Mouse (Mus musculus) common myeloid progenitor, adult 5-6 weeks (primary cell): ENCODE data around the gene Mesp2. TPM values are rescaled to one million over a fixed set of nuclear protein-coding genes. Genes with fewer than 3 reads are reported as not detected.
A peak's percentile ranks its signal among the peaks of the same experiment; 100 is the strongest.

Experiments used
- ATAC-seq: replicated peaks from 2 replicates; pipeline ENCODE4 v1.8.0; 2016; ENCODE audit warnings: low read depth, mild to moderate bottlenecking, moderate TSS enrichment, inconsistent platforms; ENCODE audit not compliant: poor library complexity, severe bottlenecking
- total RNA-seq: library from RNA; stranded (forward); fragments of 200-1000, 187-1606 nt; gene quantifications from 2 replicates; pipeline ENCODE4 v1.2.3, GENCODE M21; 2017

Mesp2 gene
- total RNA-seq, 1 experiment from 2014 or later = not detected

DNA sequence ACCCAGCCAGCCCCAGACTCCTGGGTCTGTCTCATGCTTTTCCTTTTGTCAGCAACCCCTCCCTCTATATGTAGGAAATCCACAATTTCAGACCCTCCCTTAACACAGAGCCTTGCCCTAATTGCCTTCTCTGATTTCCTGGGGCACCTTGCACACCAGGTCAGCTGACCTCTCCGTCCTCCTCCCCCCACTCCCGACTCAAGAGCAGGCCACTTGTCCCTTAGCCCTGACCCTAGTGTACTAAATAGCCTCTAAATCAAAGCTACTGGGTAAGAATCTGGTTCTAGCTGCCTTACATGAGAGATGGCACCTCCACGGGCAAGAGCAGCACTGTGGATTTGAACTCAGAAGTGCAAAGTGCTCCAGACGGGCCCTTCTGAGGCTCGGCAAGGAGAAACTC lies 8.5 kb upstream of the Mesp2 start:
- ATAC-seq = no peak

DNA sequence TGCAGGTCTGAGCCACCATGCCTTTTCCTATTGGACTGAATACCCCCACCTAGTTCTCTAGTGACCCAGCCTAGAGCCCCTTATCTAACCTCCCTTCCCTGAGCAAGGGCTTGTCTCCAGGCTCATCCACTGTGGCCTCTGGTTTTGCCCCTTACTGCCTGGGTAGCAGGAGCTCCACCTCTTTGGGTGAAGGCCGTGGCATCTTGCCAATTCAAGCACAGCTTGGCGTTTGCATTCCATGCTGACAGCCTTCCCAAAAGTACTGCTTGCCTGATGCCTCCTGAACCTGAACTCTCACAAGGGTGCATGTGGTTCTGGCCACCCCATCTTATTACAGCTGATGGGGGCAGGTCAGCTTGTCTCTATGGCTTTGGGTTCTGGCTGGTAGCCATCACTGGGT lies 6.6 kb upstream of the Mesp2 start:
- no peak for ATAC-seq

DNA sequence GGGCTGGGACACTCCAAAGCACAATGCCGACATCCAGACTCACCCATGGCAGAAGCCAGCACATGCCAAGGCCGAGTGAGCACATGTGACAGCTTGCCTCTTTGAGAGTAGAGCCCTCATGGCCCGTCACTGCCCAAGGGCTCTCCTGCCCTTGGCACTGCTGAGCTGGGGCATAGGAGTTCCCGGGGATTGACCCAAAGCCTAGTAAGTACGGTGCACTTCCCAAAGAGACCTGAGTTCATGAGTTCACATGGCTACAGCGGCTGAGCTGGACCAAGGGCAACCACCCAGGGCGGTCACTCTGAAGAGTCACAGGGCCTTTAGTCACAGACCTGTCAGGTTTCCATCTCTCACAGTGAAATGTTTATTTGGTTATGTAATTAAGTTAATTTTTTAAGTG lies 2.0 kb upstream of the Mesp2 start:
- ATAC-seq = no peak

DNA sequence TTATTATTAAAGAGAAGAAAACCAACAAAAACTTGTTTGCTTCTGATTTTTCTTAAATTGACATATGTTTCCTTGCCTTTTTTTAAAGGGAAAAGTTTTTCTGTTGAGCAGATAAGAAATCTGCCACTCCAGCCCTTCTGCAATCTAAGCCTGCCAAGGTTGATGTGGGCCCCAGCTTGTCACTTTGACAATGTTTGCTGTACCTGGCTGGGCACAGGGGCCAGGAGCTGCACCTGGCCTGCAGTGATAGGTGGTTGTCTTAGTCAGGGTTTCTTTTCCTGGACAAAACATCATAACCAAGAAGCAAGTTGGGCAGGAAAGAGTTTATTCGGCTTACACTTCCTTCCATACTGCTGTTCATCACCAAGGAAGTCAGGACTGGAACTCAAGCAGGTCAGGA lies 2.9 kb downstream of the Mesp2 start:
- ATAC-seq = no peak

DNA sequence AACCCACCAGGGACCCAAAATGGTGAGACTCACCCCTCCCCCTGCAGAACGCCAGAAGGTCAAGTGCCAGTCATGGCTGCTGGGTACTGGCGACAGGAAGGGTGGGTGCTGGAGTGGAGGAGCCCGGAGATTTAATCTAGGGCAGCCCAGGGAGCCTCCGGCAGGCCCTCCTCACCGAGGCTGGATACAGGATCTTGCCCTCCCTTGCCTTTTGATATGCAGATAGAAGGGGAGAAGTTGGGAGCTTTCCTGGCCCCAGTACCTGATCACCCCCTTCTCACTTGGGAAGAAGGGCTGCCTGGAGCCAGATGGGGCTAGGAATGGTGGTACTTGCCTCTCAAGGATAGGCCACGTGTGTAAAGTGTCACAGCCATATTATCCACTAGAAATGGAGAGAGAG lies 7.8 kb downstream of the Mesp2 start:
- no peak for ATAC-seq

DNA sequence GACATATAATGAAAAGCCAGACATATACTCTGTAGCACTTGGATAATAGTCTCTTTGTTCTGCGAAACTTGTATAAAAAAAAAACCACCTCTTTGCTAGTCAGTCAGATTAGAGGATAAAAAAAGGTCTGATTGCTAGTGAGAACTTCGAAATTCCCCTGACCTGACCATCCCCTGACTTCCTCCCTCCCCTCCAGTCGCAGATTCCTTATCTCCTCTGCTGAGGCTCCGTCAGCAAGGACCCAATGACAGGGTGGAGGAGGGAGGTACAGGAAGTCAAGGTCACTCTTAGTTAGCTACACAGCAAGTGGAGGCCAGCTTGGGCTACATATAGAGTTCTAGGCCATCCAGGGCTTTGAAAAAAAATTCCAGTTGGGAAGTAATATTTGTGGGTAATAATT lies 9.0 kb downstream of the Mesp2 start:
- ATAC-seq = peak; percentile 47; the same call in 1 of the 2 replicates

DNA sequence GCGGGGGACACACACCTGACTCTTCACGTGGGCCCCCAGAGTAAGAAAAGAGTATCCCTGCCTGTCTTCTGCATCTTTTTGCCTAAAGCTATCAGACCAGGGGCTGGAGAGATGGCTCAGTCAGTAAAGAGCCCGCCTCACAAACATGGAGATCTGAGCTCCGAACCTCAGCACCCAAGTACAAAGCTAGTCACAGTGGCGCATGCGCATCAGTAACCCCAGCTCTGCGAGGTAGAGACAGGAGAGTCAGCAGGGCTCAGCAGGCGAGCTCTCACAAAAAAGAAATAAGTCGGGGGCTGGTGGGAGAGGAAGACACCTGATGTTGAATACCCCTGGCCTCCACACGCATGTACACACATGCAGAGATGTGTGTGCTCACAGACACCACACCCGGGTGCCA lies 9.5 kb downstream of the Mesp2 start:
- no peak for ATAC-seq

DNA sequence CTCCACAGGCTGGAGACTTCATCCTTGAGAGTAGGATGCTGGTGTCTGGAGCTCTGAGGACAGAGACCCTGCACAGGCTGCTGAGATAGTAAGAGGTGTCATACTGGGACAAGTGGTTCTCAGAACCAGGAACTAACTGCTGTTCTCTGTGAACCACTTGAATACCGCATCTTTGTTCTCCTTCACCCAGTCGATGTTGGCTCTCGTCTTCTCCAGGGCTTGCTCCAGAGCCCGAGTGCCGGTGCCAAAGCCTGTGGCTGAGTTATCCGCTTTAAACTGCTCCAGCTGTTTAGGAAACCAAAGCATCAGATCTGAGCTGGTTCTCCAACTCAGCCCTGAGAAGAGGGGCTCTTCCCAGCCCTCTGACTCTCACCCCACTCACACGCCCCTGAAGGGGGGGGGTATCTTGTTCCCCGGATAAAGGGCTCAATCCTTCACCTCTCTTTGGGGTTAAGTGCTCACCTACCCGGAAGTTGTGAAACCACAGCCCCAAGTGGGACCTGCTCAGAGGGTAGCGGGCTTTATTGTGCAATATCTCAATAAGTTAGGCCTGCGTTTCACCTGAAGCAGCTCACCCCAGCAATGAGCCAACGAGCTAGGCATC lies 11.7 kb downstream of the Mesp2 start:
- no peak for ATAC-seq

DNA sequence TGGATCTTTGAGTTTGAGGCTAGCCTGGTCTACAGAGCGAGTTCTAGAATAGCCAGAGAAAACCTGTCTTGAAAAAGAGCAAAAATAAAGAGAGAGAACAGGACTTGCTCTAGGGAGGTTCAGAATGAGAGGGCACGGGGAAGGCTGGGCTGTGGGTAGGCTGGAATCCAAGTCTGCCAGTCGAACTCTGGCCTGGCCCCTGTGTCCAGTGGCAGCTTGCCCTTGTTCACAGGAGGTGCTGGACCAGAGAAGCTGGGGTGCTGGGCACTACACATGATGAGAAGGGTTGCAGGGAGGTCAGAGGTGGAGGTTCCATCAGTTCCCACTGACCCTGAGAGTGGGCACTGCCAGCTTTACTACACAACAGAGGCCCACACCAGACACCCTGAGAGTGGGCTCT lies 17.8 kb downstream of the Mesp2 start:
- ATAC-seq = no peak

DNA sequence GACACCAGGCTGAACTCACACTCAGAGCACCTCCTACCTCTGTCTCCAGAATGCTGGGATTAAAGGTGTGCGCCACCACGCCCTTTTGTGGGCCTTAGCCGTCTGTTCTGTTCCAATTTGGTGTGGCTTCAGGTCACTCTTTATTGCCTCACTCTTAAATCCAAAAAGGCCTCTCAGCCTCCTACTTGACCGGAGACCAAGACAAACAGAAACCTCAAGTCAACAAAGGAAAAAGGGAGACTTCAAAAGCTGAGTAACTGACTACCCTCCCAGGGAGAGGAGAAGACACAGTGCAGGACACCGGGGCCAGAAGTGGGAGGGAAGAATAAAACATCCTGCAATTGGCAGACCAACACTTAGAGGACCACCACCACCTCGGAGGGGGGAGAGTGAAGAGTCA lies 20.6 kb downstream of the Mesp2 start:
- no peak for ATAC-seq

DNA sequence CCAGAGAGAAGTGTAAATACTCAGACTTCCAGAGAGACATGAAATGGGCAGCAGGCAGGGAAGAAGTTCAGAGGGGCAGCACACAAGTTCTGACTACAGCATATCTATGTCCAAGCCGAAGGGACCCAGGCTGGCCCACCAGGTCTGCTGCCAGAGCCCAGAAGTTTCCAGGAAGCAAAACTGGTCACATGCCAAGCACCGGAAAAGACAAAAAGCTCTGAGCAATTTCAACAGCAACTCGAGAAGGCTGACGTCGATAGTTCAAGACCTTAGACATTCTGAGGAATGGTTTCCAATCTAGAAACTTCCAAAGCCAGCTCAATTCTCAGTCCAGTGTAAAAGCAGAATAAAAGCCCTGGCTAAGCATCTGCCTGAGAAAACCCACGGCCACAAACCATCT lies 21.1 kb downstream of the Mesp2 start:
- ATAC-seq = no peak

DNA sequence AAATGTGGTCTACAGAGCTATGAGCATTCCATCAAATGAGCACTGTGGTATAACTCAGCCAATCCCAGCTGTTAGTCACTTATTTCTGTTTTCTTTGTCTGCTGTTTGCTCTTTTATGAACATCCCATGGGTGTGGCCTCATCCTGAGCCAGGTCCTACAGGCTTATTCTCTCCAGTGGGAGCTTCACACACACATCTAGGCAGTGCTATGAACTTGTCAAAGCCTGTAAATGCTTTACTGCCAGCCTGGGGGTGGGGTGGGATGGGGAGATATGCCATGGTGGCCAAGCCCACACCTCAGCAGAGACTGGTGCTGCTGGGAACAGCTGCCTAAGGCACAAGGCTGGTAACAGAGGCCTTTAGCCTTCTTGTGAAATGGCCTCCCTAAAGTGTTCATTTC lies 22.5 kb downstream of the Mesp2 start:
- ATAC-seq = no peak

DNA sequence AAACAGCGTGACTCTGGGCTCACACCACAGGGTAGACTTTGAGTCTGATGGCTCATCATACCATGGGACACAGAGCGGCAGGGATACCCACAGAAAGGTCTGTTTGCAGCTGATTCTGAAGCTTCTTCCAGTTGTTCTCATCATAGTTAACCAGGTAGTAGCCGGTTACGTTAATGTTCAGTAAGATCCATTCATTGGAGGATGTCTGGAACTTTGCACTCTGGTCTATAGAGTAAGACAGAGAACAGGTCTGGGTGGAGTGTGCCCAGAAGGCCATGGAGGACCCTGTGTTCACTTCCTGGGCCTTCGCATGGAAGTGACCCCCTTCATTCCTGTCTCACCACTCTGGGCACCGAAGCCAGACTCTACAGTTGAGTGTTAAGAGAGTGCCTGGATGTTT lies 24.7 kb downstream of the Mesp2 start:
- ATAC-seq = no peak

DNA sequence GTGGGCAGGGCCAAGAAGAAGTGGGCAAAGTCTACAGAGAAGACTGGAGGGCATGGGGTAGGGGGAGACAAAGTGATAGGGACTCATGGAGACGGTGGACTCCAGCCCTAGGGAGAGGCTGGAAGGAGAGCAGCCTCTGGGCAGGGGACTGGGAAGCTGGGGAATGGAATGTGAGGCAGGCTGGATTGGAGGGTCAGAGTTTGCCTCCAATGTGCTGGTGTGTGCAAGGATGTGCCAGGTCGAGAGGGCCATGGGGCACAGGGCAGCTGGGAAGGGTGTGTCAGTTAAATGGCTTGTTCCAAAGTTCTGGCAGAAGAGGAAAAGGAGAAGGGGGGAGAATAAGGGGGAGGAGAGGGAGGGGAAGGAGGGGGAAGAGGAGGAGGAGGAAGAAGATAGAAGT lies 26.7 kb downstream of the Mesp2 start:
- ATAC-seq = no peak

DNA sequence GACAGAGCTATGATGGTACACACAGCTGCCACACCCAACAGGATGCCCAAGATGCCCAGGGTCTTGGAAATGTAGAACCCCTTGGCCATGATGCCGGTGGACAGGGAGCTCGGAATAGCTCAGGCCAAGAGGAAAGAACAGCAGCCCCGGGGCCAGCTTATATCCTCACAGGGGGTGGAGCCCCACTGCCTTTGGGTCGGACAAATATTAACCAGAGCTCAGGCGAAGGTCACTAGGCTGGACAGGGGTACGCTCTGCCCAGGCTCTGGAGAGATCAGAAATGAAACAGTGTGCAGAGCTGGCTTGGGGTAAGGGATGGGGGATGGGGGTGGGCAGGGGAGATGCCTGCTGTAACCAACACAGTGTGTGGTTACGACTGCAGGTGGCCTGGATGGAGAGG lies 31.6 kb downstream of the Mesp2 start:
- no peak for ATAC-seq

DNA sequence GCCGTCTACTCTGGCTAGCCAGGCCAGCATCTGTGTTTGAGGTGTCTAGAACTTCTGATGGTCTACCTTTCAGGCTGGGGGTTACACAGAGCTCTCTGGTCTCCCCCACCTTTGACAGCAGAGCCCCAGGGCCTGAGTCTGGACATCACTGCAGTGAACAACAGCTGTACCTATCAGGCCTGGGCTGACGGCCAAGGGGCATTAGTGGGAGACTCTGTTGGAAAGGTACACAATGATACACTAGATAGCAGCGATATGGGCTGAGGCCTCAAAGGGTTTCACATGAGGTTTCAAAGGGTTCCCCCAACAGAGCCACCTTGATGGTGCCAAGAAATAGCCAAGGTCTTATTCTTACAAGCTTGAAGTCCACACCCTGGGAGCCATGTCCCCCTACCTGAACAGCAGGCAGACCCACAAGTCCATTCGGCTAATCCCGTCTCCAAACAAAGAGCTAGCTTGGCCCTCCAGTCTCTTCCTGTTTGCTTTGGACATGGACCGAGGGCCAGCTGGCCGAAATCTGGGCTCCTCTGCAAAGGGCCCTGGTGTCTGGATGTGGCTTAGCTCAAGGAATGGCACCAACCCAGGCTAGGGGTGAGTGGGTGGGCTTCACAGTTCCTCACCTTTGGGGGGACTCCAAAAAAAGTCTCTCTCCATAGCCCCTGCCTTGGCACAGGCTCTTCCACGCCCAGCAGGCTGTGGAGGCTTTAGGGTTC lies 33.7 kb downstream of the Mesp2 start:
- ATAC-seq = no peak

DNA sequence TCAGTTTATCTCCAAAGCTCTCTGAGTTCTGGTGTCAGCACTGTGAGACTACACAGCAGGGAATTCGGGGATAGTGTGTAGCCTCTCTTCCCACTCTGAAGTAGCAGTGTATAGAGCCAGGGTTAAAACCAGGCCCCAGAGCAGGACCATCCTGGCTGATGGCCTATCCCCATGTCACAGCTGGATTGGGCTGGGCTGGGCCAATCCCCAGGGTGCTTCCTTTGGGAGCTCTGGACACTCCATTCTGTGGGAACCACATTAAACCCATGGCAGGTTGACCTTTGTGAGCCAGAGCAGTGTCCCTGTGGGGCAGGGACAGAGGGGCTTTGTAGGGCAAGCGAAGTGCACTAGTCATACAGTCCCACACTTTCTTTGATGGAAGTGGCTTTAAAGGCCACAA lies 35.8 kb downstream of the Mesp2 start:
- ATAC-seq = no peak

DNA sequence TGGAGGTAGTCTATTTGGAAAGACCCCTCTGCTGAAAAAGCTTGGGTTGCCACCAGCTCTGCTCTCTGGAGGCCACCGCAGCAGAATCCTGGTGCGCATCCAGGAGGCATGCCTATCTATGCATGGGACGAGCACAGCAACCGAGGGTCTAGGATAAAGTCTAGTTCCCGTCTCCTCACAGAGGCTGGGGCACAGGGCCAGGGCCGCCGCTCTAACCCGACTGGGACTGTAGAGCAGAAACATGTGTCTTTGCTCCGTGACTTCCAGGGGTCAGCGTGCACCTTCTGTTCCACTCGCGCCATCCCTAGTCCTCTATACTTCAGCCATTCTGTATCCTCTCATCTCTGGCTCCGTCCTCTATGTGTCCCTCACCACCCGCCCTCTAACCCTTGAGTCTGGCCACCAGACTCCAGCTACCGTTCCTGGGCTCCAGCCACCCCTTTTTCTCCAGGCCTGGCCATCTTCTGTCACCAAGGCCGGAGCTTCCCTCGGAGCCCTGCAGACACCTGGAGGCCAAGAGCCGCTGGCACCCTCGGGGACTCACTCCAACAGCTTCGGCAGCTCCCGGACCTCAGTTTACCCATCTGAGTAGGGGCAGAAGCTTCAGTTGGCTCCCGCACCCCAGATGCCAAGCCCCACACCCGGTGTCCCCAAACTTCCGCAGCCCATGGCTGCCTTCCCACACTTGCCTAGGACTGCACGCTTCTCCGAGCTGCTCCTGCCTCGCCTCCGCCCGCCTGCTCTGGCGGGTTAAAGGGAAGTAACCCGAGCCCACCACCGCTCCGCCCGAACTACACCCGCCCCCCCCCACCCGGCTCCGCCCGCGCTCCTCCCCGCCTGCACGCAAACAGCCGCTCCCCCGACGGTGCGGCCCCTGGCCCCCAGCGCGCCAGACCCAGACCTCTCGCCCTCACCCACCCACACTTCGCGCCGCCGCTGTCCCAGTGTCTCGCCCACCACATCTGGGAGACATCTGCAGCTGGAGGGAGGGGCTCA lies 37.2 kb downstream of the Mesp2 start:
- peak; percentile 85 for ATAC-seq

DNA sequence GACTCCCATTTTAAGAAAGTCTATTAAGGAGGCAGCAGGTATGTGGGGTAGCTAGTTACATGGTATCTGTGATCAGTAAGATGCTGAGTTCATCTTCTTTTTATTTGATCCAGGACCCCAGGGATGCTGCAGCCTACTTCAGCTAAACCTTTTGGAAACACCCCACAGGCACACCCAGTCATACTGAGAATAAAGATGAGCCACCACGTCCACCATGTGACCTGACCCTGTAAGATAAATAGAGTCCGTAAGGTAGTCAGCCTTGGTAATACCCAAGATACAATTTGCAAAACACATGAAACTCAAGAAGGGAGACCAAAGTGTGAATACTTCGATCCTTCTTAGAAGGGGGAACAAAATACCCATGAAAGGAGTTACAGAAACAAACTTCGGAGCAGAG lies 45.8 kb downstream of the Mesp2 start:
- ATAC-seq = no peak

DNA sequence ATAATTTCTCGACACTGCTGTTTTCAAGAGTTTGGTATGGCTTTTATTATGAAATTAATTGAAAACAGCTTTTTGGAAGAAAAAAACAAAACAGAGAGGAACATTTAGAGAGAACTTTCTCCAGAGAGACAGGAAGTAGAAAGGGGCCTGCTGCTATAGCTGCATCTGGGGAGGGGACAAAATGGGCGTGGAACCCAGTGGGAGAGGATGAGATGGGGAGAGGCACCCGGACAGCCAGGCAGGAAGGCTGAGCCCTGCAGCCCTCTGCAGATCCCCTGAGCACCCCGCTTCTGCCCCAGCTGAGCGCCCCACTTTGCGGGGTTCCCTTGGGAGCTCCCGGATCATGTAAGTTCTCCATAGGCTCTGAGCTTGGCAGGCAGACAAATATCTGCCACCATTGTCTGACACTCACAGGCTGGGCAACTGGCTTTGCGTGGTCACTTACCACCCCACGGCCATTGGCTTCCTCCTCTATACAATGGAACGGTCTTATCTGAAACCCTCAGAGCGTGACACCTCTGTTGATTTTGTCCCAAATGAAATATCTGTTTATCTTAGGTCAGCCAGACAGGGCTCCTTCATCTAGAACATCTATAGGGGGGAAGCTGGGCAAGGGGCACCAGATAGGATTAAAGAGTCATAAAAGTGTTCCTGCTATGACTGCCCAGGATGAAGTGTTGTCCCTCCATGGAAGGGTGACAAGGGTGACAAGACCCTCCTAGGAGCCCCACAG lies 47.8 kb downstream of the Mesp2 start:
- no peak for ATAC-seq
